Mouse (Mus musculus): Measurements from ENCODE around the gene Crhr2.

GRCm38 (mm10) chr6:55132794-55133193 is at the start of gene Crhr2:
- TF ChIP-seq CTCF (IDR thresholded peaks at IDR 0.05; ENCODE audit: low read depth) = no peak
- TF ChIP-seq EP300 (IDR thresholded peaks at IDR 0.05; ENCODE audit: low read depth) = no peak

All from heart, postnatal 0 days (tissue).